Mouse (Mus musculus) bone marrow, adult 2 months (tissue): ENCODE measurements around the gene Larp7.

Experiments
- CTCF ChIP-seq: fragments of 200-500 bp; IDR thresholded peaks from 2 replicates; pipeline ENCODE4 v1.5.1; 2011; ENCODE audit warnings: low read length, control low read depth; ENCODE audit not compliant: control insufficient read depth, insufficient read depth
- POLR2A ChIP-seq: fragments of 200-500 bp; IDR thresholded peaks from 2 replicates; pipeline ENCODE4 v1.6.1; 2011; ENCODE audit warnings: low read depth, mild to moderate bottlenecking, control low read depth, low read length, borderline replicate concordance; ENCODE audit not compliant: control insufficient read depth

GRCm38 (mm10) chr3:127525188-127525819, 27.8 kb downstream of the Larp7 start:
- TF ChIP-seq CTCF (no peak), POLR2A (no peak)
